Mouse (Mus musculus) erythroid progenitor cell, adult 5-6 weeks (primary cell): ENCODE data around the gene Dnah2. TPM values are rescaled to one million over a fixed set of nuclear protein-coding genes. Genes with fewer than 3 reads are reported as not detected.

Experiments
- ATAC-seq: replicated peaks from 2 replicates; pipeline ENCODE4 v1.8.0; 2016; ENCODE audit warnings: moderate number of reproducible peaks, mild to moderate bottlenecking, moderate TSS enrichment, inconsistent platforms; ENCODE audit not compliant: poor library complexity, low FRiP score, severe bottlenecking
- total RNA-seq, 2 experiments: library from RNA; stranded (forward) in 1 of 2; stranded (reverse) in 1 of 2; fragments of 150-400 nt in 1 of 2; fragments of 186-747, 209-891 nt in 1 of 2; gene quantifications; 2 replicates each; pipeline versions ENCODE4 v1.2.3 to v1.2.4; 2015 to 2017; ENCODE audit warnings: low replicate concordance in 2 of 2

Gene Dnah2
- total RNA-seq, 2 experiments from 2014 or later, result not detected

GRCm38 (mm10) chr11:69477645-69478044, 71.3 kb downstream of the Dnah2 start:
- no peak for ATAC-seq

DNA sequence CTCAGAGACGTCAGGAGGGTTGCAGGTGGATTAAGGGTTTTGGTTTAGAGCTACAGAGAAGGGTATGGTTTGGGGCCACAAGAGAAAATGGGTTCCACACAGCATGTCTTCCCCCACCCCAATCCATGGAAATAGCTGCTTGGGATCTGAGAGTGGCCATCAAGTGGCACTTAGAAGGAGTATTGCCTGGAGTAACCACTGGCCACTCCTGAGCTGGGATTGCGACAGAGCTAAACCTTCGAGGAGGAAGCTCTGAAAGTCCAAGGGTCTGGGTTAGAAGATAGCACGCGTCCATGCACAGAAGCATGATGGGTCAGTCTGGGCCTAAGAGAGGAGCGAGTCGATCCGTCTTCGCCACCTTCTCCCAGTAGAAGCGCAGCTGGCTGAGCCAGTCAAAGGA, 72.1 kb downstream of the Dnah2 start:
- ATAC-seq, result no peak

DNA sequence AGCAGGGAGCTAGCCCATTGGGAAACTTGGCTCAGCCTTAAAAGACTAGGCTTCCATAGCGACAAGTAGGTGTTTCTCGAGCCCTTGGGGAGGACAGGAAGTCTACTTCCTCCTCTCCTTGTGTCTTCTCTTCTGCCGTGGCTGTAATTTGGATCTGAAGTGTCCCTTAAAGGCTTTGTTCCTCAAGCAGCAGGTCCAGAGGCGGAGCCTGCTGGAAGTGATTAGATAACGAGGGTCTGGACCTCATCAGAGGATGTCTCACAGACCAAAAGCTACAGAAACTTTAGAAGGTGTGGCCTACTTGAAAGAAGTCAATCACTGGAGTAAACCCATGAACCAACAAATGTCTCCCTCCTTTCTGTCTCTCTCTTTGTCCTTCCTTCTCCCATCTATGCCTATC, 74.2 kb downstream of the Dnah2 start:
- ATAC-seq, result no peak

DNA sequence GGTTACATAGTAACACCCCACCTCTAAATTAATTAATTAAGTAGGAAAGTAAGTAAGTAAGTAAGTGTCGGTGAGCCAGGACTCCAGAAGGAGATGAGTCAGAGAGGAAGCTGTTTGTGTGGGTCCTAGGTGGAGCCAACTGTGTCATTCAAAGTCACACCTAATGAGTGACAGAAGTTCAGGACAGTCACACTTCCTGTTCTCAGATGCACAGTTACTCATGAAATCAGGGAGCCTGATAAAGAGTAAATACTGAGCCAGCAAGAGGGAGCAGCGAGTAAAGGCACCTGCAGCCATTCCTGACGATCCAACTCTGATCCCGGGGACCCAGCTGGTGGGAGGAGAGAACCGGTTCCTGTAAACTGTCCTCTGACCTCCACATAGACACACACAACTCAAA, 76.2 kb downstream of the Dnah2 start:
- ATAC-seq, result no peak

DNA sequence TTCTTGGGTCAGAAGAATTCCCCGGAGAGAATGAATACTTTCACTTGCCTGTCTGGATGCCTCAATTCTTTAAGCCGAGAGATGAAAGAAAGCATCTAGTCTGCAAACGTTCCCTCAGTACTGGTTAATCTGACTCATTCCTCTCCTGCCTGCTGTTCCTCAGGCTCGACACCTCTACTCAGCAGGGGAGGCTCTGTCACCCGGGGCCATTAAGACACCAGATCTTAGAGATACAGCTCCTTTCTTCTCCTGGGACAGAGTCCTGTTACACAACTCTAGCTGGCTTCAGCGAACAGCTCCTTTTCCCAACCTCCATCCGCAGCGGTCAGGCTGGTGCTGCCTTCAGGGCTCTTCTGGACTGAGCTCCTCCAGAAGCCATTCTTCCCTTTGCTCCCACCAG, 77.4 kb downstream of the Dnah2 start:
- ATAC-seq, result no peak

DNA sequence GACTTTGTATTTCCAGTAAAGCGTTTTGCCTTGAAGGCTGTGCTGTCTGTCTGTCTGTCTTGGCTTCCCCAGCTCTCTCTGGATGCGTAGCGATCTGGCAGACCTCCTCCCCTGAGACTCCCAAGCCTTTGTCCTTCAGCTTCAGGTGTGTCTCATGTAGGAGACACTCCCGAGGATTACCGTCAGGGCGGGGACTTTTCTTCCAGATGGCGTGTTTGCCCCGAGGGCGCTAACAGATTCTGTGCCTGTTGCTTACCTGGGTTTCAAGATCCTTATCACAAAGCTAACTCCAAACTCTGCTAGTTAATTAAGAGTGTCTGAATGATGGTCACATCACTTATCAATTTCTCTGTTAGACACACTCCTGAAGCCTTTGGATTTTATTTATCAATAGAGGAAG, 79.6 kb downstream of the Dnah2 start:
- ATAC-seq, result no peak

DNA sequence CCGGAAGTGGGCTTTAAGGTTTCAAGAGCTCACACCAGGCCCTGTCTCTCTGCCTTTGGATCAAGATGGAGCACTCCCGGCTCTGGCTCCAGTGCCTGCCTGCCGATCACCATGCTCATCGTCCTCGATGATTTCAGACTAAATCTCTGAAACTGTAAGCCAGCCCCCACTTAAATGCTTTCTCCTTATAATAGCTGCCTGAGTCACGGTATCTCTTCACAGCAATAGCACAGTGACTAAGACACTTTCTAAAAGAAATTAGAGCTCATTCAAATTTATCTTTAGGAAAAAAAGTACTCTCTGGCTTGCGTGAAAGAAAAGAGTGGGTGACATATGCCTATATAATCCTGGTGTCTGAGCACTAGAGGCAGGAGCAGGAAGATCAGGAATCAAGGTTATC, 84.9 kb downstream of the Dnah2 start:
- ATAC-seq, result no peak

GRCm38 (mm10) chr11:69461568-69461967, 87.3 kb downstream of the Dnah2 start:
- ATAC-seq, result no peak

DNA sequence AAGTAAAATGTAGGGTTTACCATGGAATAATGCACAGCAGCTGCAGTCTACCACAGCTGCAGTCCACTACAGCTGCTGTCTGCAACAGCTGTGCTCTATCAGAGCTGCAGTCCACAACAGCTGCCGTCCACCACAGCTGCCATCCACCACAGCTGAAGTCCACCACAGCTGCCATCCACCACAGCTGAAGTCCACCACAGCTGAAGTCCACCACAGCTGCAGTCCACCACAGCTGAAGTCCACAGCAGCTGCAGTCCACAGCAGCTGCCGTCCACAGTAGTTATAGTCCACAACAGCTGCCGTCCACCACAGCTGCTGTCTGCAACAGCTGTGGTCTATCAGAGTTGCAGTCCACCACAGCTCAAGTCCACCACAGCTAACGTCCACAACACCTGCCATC, 89.0 kb downstream of the Dnah2 start:
- peak; percentile 25; the same call in 1 of the 2 replicates for ATAC-seq

GRCm38 (mm10) chr11:69457006-69457579, 91.8 kb downstream of the Dnah2 start:
- no peak for ATAC-seq

GRCm38 (mm10) chr11:69452114-69452867, 96.6 kb downstream of the Dnah2 start:
- ATAC-seq, result no peak

DNA sequence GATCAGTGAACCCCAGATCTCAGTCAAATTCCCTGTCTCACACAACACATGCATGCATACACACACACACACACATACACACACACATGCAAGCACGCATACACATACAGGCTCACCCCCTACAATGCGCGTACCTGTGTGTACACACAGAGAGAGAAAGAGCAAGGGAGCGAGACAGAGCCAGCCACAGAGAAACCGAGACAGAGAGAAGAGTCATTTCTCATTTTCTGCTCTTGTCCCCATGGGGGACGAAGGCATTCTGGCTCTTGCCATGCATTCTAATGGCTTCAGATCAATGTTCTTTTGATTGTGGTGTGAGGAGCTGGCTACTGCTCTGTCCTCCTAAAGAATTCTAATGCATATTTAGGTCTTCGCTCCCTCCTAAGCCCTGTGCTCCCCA, 101.6 kb downstream of the Dnah2 start:
- ATAC-seq, result no peak

DNA sequence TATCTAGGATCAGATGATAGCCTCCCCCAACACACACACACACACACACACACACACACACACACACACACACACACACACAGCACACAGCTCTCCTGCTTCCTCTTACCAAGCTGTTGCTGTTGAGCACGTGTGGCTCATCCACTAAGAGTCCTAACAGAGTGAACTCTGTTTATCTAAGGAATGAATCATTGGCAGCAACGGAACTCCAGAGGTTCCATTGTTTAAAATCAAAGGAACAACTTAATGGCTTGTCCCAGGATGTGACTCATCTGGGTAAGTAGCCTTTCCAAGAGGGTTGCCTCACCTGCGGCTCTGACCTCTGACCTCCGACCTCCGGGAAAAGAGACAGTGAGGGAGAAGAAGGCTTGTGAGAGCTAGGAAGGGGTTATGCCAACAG, 105.6 kb downstream of the Dnah2 start:
- ATAC-seq, result no peak

GRCm38 (mm10) chr11:69437291-69437690, 111.6 kb downstream of the Dnah2 start:
- no peak for ATAC-seq

- no peak for ATAC-seq
These were observed 115.7 kb downstream of the Dnah2 start for GRCm38 (mm10) chr11:69433189-69433588.

- ATAC-seq, result no peak
These were observed 116.3 kb downstream of the Dnah2 start for GRCm38 (mm10) chr11:69432640-69432982.

- ATAC-seq, result no peak
These were observed 116.9 kb downstream of the Dnah2 start for GRCm38 (mm10) chr11:69431829-69432639.

DNA sequence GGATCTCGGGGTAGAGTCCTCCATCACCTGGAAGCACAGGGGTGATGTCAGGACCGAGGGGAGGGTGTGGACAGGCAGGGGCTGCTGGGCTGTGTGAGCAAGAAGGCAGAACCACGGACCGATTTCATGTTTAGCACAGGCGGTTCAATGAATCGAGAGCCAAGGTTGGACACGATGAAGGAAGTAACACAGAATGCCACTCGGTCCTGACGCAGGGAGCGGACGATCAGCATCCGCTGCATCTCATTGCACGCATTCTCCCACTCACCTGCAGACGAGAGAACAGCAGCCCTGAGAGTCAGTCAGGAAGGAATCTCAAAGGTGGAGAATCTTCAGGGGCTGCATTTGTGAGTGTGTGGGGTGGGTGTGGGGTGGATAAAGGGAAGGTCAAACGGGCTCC, 118.3 kb downstream of the Dnah2 start:
- ATAC-seq, result no peak

DNA sequence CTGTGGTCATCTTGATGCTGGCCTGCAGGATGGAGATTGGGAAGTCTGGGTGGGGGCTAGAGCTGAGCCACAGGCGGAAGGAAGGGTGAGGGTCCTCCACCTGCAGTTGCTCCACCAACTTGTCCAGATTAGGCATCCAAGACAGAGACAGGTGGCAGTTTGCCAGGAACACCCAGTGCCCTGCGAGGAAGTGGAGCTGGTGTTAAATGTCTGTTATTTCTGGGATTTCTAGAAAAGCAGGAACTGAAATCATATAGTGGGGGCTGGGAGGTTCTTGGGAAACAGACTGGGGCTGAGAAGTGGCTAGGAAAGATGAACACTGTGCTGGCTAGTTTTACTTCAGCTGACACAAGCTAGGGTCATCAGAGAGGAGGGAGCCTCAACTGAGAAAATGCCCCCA, 119.6 kb downstream of the Dnah2 start:
- ATAC-seq, result no peak

DNA sequence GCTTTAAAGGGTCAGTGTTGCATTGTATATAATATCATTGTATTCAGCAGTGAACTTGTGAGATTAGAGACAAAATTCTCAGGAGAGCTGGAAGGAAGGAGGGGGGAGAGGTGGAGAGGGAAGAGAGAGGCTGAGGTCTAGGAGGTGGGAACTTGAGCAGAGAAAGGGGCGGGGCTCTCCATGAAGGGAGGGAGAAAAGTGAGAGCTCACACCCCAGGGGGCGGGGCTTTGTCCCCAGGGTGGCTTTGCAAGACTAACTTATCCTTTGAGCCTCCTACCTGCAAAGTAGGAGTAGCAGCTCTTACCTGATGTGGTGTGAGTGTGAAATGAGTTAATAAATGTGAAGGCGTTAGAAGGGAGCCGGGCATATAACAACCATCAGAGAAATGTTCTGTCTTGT, 120.2 kb downstream of the Dnah2 start:
- 0 out of 2 replicates have a peak, but pooled peaks have one; percentile 50 for ATAC-seq

GRCm38 (mm10) chr11:69426246-69426645, 122.7 kb downstream of the Dnah2 start:
- ATAC-seq, result no peak
